Mouse (Mus musculus) liver, embryonic 16.5 days (tissue): ENCODE results near the gene Fam151a. TPM values are rescaled to one million over a fixed set of nuclear protein-coding genes. Genes with fewer than 3 reads are reported as not detected.
"Not testable (repeated sequence)": the region's sequence is repeated elsewhere in the genome, so short reads cannot be mapped to it uniquely, and the experiment has no call there.

Experiments used
- ATAC-seq: fragments of 200-750 bp; cut with Nextera tagmentation; 2 replicates; pipeline ENCODE4 v1.8.0; 2017; ENCODE audit warnings: low read depth, mild to moderate bottlenecking, moderate number of reproducible peaks, moderate library complexity
- H3K27ac ChIP-seq: fragments of 300-500 bp; sonication (generic); 2 replicates; pipeline ENCODE4 v1.5.1; 2014; ENCODE audit warnings: mild to moderate bottlenecking, low read length
- H3K27me3 ChIP-seq: fragments of 300-500 bp; sonication (generic); 2 replicates; pipeline ENCODE4 v1.6.1; 2014; ENCODE audit warnings: low read depth, low read length, mixed read lengths; ENCODE audit not compliant: control insufficient read depth, insufficient read depth
- H3K36me3 ChIP-seq: fragments of 300-500 bp; sonication (generic); 2 replicates; pipeline ENCODE4 v1.6.1; 2014; ENCODE audit warnings: mild to moderate bottlenecking; ENCODE audit not compliant: control insufficient read depth, insufficient read depth
- H3K4me1 ChIP-seq: fragments of 300-500 bp; sonication (generic); 2 replicates; pipeline ENCODE4 v1.6.1; 2014; ENCODE audit warnings: low read depth, low read length, mixed read lengths; ENCODE audit not compliant: control insufficient read depth
- H3K4me2 ChIP-seq: fragments of 300-500 bp; sonication (generic); 2 replicates; pipeline ENCODE4 v1.6.1; 2014; ENCODE audit warnings: low read depth, low read length, mixed read lengths
- H3K4me3 ChIP-seq: fragments of 300-500 bp; sonication (generic); 2 replicates; pipeline ENCODE4 v1.5.1; 2014; ENCODE audit warnings: low read depth, mild to moderate bottlenecking, low read length
- H3K9ac ChIP-seq: fragments of 300-500 bp; sonication (generic); 2 replicates; pipeline ENCODE4 v1.6.1; 2014; ENCODE audit warnings: low read depth, low read length
- H3K9me3 ChIP-seq: fragments of 300-500 bp; sonication (generic); replicated peaks from 2 replicates; pipeline ENCODE4 v1.6.1; 2016; ENCODE audit warnings: low read length; ENCODE audit not compliant: control insufficient read depth
- WGBS: fragments of 180-500 bp; shearing (Covaris S2); extraction: QIAGEN DNeasy Blood & Tissue Kit; methylation state at CpG from one replicate; pipeline ENCODE4 v1.1.7; 2014; ENCODE audit not compliant: insufficient replicate concordance; 5-methylcytosine and 5-hydroxymethylcytosine counted together
- polyA plus RNA-seq: library from polyadenylated mRNA; unstranded; fragments of >200 nt; fragmentation: Nextera tagmentation; extraction: Ambion mirVana; gene quantifications from 2 replicates; pipeline ENCODE4 v1.2.1, GENCODE M21; 2015

Fam151a gene
- polyA plus RNA-seq, 1 experiment from 2014 or later, result 0.05 TPM

DNA sequence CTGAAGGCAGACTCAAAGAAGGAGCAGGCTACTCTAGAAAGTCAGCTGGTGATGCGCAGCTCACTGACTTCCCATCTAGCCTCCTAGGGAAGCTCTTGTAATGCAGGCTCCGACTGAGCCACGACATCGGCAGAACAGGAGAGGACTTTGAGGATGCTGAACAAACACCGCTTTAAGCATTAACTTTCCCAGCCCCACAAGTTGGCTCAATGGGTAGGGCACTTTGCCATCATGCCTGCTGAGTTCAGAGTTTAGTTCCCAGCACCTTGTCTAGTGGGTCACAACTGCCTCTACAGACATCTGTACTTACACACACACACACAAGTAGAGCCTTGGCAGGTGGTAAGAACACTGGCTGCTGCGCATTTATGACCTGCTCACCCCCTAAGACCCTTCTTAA lies 18.0 kb downstream of the Fam151a start:
- H3K4me2 ChIP-seq, result no peak overlapping the region
- H3K27ac ChIP-seq, result no peak overlapping the region
- no peaks in the 10 kb centered on the region for H3K9me3 ChIP-seq
- H3K4me3 ChIP-seq, result no peak overlapping the region
- no peak for ATAC-seq
- H3K27me3 ChIP-seq, result no peaks in the 10 kb centered on the region
- no peaks in the 10 kb centered on the region for H3K36me3 ChIP-seq
- WGBS, result 83% methylated on average over 6 of the region's 6 CpGs
- H3K4me1 ChIP-seq, result no peaks in the 10 kb centered on the region
- H3K9ac ChIP-seq, result no peak overlapping the region

DNA sequence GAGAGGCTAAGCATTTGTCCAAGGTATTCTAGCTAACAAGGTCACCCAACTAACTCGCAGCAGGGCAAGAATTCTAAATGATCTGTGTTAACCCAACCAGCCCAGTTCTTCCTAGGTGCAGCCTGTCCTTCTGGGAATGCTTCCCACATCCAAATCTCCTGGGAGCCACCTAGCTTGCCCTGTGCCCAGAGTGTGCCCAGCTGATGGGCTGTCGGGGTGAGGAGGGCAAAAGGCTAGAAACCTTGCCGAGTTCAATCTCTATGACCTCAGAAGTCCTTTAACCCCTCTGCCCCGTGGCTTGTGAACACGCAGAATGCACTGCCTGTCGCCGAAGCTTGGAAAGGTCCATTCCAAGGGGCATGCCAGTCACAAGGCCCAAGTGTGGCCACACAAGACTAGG lies 30.5 kb downstream of the Fam151a start:
- no peak overlapping the region for H3K4me3 ChIP-seq
- H3K9ac ChIP-seq, result no peak overlapping the region
- H3K36me3 ChIP-seq, result no peaks in the 10 kb centered on the region
- no peaks in the 10 kb centered on the region for H3K4me1 ChIP-seq
- WGBS, result 71% methylated on average over 7 of the region's 7 CpGs
- no peak overlapping the region for H3K27ac ChIP-seq
- ATAC-seq, result no peak
- H3K27me3 ChIP-seq, result no peaks in the 10 kb centered on the region
- H3K9me3 ChIP-seq, result no peaks in the 10 kb centered on the region
- H3K4me2 ChIP-seq, result no peak overlapping the region

DNA sequence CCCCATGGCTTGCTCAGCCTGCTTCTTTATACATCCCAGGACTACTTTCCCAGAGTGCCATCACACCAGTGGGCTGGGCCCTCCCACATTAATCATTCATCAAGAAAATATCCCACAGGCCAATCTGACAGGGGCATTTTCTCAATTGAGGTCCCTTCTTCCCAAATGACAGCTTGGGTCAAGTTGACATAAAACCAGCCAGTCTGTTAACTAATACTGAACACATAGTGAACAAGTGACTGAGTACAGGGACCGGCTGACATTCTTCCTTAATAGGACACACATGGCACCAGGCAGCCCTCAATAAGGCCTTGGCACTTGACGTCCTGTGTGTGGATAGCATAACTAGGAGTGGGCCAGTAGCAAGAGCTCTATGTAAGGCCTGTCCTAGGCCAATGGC lies 35.6 kb downstream of the Fam151a start:
- no peak for ATAC-seq

DNA sequence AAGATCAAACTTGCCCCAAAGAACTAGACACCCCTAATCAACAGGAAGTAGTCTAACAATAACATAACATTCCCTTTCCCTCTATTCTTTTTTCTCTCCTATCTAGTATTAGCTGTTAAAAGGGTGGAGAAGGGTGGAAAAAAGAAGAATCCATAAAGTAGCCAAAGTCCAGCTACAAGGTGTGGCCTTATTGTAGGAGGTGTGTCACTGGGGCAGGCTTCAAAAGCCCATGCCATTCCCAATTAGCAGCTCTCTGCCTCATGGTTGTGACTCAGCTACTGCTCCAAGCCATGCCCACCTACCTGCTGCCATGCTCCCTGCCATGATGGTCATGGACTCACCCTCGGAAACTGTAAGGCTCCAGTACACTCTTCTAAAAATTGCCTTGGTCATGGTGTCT lies 38.9 kb downstream of the Fam151a start:
- H3K27me3 ChIP-seq, result no peaks in the 10 kb centered on the region
- H3K4me2 ChIP-seq, result no peak overlapping the region
- no peak overlapping the region for H3K27ac ChIP-seq
- no peak overlapping the region for H3K9ac ChIP-seq
- no peaks in the 10 kb centered on the region for H3K4me1 ChIP-seq
- 63% methylated on average over 1 of the region's 1 CpGs for WGBS
- no peak for ATAC-seq
- no peak overlapping the region for H3K4me3 ChIP-seq
- H3K36me3 ChIP-seq, result no peaks in the 10 kb centered on the region
- no peaks in the 10 kb centered on the region for H3K9me3 ChIP-seq

More for the DNA sequence above, 35.6 kb downstream of the Fam151a start:
- Histone ChIP-seq H3K27me3 (no peaks in the 10 kb centered on the region), H3K9me3 (no peaks in the 10 kb centered on the region), H3K4me3 (no peak overlapping the region), H3K9ac (no peak overlapping the region), H3K4me2 (no peak overlapping the region), H3K27ac (no peak overlapping the region), H3K4me1 (no peaks in the 10 kb centered on the region), H3K36me3 (no peaks in the 10 kb centered on the region)
- 72% methylated on average over 2 of the region's 2 CpGs for WGBS

DNA sequence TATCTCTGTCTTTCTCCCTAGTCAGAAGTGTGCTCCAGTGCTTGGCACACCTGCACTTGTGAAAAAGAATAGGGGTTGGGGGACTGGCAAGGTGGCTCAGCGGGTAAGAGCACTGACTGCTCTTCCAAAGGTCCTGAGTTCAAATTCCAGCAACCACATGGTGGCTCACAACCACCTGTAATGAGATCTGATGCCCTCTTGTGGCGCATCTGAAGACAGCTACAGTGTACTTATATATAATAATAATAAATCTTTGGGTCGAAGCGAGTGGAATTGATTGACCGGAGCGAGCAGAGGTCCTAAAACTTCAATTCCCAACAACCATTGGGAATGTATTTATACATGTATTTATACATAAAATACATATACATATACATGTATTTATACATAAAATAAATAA lies 42.1 kb downstream of the Fam151a start:
- H3K9ac ChIP-seq, H3K4me3 ChIP-seq, H3K9me3 ChIP-seq, H3K4me2 ChIP-seq, H3K27ac ChIP-seq, H3K4me1 ChIP-seq, H3K36me3 ChIP-seq, ATAC-seq, H3K27me3 ChIP-seq: not testable (repeated sequence)
- WGBS, result 78% methylated on average over 6 of the region's 6 CpGs

DNA sequence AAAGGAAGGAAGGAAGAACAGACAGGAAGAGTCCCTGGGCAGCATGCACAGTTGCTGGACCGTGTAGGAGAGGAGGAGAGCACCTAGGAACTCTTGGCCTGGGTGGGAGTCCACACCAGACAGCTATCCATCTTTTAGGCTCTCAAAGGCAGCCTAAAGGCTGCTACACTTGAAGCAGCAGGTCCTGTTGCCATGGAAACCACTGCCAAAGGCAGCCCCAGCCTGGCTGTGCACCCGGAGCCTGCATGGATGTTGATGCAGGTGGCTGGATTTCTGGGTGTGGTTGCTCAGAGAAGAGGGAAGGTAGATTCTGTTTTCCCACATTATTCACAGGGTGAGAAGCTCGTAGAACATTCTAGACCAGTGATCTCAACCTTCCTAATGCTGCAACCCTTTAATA lies 43.3 kb downstream of the Fam151a start:
- WGBS, result 49% methylated on average over 3 of the region's 3 CpGs
- H3K4me3 ChIP-seq, result no peak overlapping the region
- H3K9me3 ChIP-seq, result no peaks in the 10 kb centered on the region
- ATAC-seq, result no peak
- no peak overlapping the region for H3K4me2 ChIP-seq
- no peaks in the 10 kb centered on the region; the same call in 1 of the 2 replicates for H3K4me1 ChIP-seq
- no peak overlapping the region for H3K27ac ChIP-seq
- H3K36me3 ChIP-seq, result no peaks in the 10 kb centered on the region
- H3K27me3 ChIP-seq, result no peaks in the 10 kb centered on the region
- no peak overlapping the region for H3K9ac ChIP-seq

DNA sequence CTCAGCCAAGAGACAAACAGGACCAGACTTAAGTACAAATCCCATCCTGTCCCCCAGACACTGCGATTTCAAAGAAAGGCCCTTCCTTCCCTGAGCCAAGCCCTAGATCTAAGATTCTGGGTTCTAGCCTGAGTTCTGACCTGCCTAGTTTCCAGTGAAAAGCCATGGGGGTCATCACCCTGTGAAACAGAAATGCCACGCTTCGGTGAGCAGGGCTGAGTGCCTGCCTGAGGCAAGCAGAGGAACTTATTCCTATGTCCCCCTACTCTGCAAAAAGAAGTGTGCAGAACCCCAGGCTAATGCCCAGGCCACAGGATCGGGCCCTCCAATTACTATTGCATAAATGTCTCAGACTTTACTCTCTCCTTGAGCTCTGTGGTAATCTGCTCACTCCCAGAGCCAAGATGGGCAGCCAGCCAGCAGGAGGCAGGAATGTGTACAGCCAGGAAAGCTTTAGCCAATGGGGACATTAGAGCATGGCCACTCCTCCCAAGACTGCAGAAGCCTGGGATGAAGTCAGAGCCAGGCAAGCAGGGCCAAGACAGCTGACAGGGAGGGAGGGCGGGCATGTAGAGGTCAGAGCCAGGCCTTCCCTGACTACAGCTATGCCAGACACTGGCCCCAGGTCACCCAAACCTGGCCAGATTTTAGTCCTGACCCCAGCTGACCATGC lies 44.6 kb downstream of the Fam151a start:
- Histone ChIP-seq H3K27ac (no peak overlapping the region), H3K9me3 (no peaks in the 10 kb centered on the region), H3K27me3 (no peaks in the 10 kb centered on the region), H3K4me1 (no peaks in the 10 kb centered on the region; the same call in 1 of the 2 replicates), H3K4me2 (no peak overlapping the region), H3K4me3 (no peak overlapping the region), H3K36me3 (no peaks in the 10 kb centered on the region), H3K9ac (no peak overlapping the region)
- 73% methylated on average over 5 of the region's 5 CpGs for WGBS
- ATAC-seq, result peak; percentile 73

DNA sequence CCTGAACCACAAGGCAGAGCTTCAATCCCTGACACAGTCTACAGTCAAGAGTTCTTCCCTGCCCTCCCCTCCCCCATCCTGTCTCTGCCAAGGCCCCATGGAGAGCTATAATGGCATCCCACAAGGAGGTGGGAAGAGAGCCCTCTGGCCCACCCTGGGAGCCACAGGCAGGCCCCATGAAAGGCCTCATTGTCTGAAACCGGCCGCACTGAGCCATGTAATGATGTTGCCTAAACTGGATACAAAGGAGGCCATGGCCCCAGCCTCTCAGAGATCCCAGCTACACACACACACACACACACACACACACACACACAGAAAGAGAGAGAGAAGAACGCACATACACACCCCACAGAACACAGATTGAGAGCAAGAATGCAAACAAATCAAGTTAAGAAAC lies 46.4 kb downstream of the Fam151a start:
- H3K4me3 ChIP-seq, result no peak overlapping the region
- H3K27me3 ChIP-seq, result no peaks in the 10 kb centered on the region
- no peak overlapping the region for H3K27ac ChIP-seq
- no peak overlapping the region for H3K4me2 ChIP-seq
- no peaks in the 10 kb centered on the region for H3K36me3 ChIP-seq
- ATAC-seq, result no peak
- H3K9me3 ChIP-seq, result no peaks in the 10 kb centered on the region
- 69% methylated on average over 3 of the region's 3 CpGs for WGBS
- H3K4me1 ChIP-seq, result no peaks in the 10 kb centered on the region; the same call in 1 of the 2 replicates
- H3K9ac ChIP-seq, result no peak overlapping the region

DNA sequence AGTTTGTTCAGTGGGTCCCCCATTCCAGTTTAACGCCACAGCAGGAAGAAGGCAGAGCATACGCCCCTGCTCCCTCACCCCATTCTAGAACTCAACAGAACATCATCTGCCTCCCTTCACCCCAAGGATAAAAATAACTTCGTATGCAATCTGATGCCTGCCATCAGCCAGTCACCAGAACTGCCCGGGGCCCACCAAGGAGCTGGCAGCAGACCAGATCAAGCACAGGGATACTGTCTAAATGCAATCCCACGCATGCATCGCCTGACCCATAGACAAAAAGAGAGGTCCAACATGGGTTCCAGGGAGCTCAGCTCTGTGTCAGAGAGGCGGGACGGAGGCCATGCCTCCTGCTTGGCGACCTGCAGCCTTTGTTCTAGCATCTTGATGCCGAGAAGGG lies 49.4 kb downstream of the Fam151a start:
- Histone ChIP-seq H3K9ac (no peak overlapping the region), H3K36me3 (no peaks in the 10 kb centered on the region), H3K4me2 (no peak overlapping the region), H3K4me3 (no peak overlapping the region), H3K9me3 (no peaks in the 10 kb centered on the region), H3K4me1 (peaks cover 5% of the 10 kb centered on the region), H3K27me3 (no peaks in the 10 kb centered on the region), H3K27ac (no peak overlapping the region)
- ATAC-seq, result no peak
- WGBS, result 77% methylated on average over 10 of the region's 10 CpGs
